Mouse (Mus musculus) erythroblast, embryonic 14.5 days (primary cell): ENCODE measurements around the gene Abcb1b.

Experiments
- GATA1 ChIP-seq: IDR thresholded peaks from 2 replicates; pipeline ENCODE4 v1.6.1; 2012; ENCODE audit warnings: low read length, inconsistent platforms, mixed read lengths
- TAL1 ChIP-seq: IDR thresholded peaks from 3 replicates; pipeline ENCODE4 v1.6.1; 2012; ENCODE audit warnings: low read length, inconsistent platforms, mixed read lengths

DNA sequence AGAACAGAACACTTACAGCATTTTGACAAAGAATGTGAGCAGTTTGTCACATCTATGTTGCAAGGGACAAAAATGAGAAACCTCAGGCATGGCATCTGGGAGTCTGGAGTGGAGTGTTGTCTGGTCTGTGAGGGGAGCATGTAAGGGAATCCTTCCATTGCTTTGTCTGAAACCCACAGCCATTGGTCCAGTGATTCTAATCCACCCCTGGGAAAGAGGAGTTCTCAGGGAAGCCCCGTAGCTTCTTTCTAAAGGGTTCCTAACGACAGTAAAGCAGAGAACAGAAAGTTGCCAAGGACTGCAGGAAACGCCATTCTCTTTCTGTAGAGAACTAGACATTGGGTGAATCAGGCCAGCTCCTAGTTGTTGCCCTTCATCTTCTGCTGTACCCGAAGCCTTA, 52.9 kb downstream of the Abcb1b start:
- TF ChIP-seq TAL1 (no peak), GATA1 (no peak)
